Mouse (Mus musculus) lung, embryonic 16.5 days (tissue): ENCODE results near the gene Olfr541. TPM values are rescaled to one million over a fixed set of nuclear protein-coding genes. Genes with fewer than 3 reads are reported as not detected.

Experiments used
- ATAC-seq: fragments of 200-750 bp; cut with Nextera tagmentation; 2 replicates; pipeline ENCODE4 v1.8.0; 2017; ENCODE audit warnings: low read depth, mild to moderate bottlenecking, moderate library complexity
- H3K27ac ChIP-seq: fragments of 300-500 bp; sonication (generic); 2 replicates; pipeline ENCODE4 v1.5.1; 2014; ENCODE audit warnings: mild to moderate bottlenecking, control low read depth, low read length
- H3K27me3 ChIP-seq: fragments of 300-500 bp; sonication (generic); 2 replicates; pipeline ENCODE4 v1.6.1; 2014; ENCODE audit warnings: low read depth, low read length, mixed read lengths; ENCODE audit not compliant: control insufficient read depth, insufficient read depth
- H3K36me3 ChIP-seq: fragments of 300-500 bp; sonication (generic); 2 replicates; pipeline ENCODE4 v1.6.1; 2014; ENCODE audit warnings: low read length; ENCODE audit not compliant: control insufficient read depth, insufficient read depth
- H3K4me1 ChIP-seq: fragments of 300-500 bp; sonication (generic); replicated peaks from 2 replicates; pipeline ENCODE4 v1.6.1; 2014; ENCODE audit warnings: low read length, mixed read lengths; ENCODE audit not compliant: control insufficient read depth, insufficient read depth
- H3K4me2 ChIP-seq: fragments of 300-500 bp; sonication (generic); 2 replicates; pipeline ENCODE4 v1.6.1; 2014; ENCODE audit warnings: low read depth, low read length, control low read depth
- H3K4me3 ChIP-seq: fragments of 300-500 bp; sonication (generic); 2 replicates; pipeline ENCODE4 v1.5.1; 2014; ENCODE audit warnings: mild to moderate bottlenecking, low read length, control low read depth
- H3K9ac ChIP-seq: fragments of 300-500 bp; sonication (generic); 2 replicates; pipeline ENCODE4 v1.6.1; 2014; ENCODE audit warnings: low read length, control low read depth
- H3K9me3 ChIP-seq: fragments of 300-500 bp; sonication (generic); 2 replicates; pipeline ENCODE4 v1.6.1; 2016; ENCODE audit warnings: low read length; ENCODE audit not compliant: control insufficient read depth
- WGBS: fragments of 180-500 bp; shearing (Covaris S2); extraction: QIAGEN DNeasy Blood & Tissue Kit; methylation state at CpG from one replicate; pipeline ENCODE4 v1.1.7; 2014; 5-methylcytosine and 5-hydroxymethylcytosine counted together
- polyA plus RNA-seq: library from polyadenylated mRNA; unstranded; fragments of >200 nt; fragmentation: Nextera tagmentation; extraction: Ambion mirVana; gene quantifications from 2 replicates; pipeline ENCODE4 v1.2.1, GENCODE M21; 2015

Gene Olfr541
- polyA plus RNA-seq, 1 experiment from 2014 or later = not detected

DNA sequence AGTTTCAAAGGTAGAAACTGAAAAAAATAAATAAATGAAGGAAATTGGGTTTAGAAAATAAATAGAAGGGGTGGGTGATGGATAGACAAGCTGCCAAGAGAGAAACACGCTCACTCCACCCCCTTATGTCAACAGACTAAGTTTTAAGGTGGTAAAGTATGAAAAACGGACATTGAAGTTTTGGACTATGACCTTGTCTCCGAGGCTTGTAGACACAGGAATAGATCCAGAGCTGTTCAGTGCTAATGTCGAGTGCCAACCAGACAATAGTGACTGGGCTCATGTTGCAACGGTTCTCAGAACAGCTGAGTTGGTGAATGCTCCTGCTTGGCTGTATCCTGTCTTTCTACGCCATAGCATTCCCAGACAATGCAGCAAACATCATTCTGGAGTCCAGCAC, 24.0 kb downstream of the Olfr541 start:
- Histone ChIP-seq H3K36me3 (no peaks in the 10 kb centered on the region), H3K9ac (no peak overlapping the region), H3K27me3 (no peaks in the 10 kb centered on the region), H3K9me3 (no peaks in the 10 kb centered on the region), H3K4me2 (no peak overlapping the region), H3K4me1 (no peaks in the 10 kb centered on the region), H3K4me3 (no peak overlapping the region), H3K27ac (no peak overlapping the region)
- ATAC-seq = no peak
- 45% methylated on average over 6 of the region's 6 CpGs for WGBS

DNA sequence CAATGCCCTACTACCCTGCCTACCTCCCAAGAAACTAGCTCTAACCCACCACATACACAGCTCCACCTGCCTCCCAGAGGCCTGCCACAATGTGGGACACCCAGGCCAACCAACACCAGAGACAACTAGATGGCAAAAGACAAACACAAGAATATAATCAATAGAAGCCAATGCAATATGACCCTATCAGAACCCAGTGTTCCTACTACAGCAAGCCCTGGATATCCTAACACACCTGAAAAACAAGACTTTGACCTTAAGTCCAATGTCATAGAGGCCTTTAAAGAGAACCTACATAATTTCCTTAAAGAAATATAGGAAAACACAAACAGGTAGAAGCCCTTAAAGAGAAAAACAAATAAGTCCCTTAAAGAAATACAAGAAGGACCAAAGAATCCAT, 28.5 kb downstream of the Olfr541 start:
- Histone ChIP-seq H3K4me1 (no peaks in the 10 kb centered on the region), H3K27me3 (no peaks in the 10 kb centered on the region)
- no peak for ATAC-seq

DNA sequence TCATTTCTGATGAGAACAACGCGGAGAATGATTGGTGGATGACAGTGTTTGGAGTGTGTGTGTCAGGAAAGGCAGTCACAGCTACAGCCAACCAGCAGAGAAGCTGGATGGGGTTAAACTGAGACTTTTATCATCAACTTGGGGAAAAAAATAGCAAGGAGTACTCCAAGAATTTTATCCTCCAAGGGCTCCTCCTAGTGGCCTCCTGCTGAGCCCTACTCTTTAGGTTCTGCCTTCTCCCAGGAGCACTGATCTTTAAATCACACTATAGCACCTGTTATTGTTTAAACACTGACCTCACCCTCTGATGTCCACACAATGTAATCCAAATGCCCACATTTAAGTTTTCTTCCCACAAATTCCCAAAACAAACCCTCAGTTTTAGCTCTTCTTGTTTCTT, 36.1 kb downstream of the Olfr541 start:
- Histone ChIP-seq H3K4me3 (no peak overlapping the region), H3K9ac (no peak overlapping the region), H3K9me3 (no peaks in the 10 kb centered on the region), H3K36me3 (no peaks in the 10 kb centered on the region), H3K27me3 (no peaks in the 10 kb centered on the region), H3K27ac (no peak overlapping the region), H3K4me2 (no peak overlapping the region), H3K4me1 (no peaks in the 10 kb centered on the region)
- ATAC-seq = no peak
- 48% methylated on average over 2 of the region's 2 CpGs for WGBS

More for the DNA sequence above, 28.5 kb downstream of the Olfr541 start:
- Histone ChIP-seq H3K27ac (no peak overlapping the region), H3K4me2 (no peak overlapping the region), H3K9me3 (0 out of 2 replicates have a peak, but pooled peaks cover 2% of the 10 kb centered on the region), H3K9ac (no peak overlapping the region), H3K4me3 (no peak overlapping the region), H3K36me3 (no peaks in the 10 kb centered on the region)

- no peak overlapping the region for H3K4me3 ChIP-seq
- WGBS = 64% methylated on average over 3 of the region's 3 CpGs
- no peaks in the 10 kb centered on the region for H3K4me1 ChIP-seq
- H3K36me3 ChIP-seq = no peaks in the 10 kb centered on the region
- no peaks in the 10 kb centered on the region for H3K27me3 ChIP-seq
- H3K27ac ChIP-seq = no peak overlapping the region
- no peak for ATAC-seq
- H3K9ac ChIP-seq = no peak overlapping the region
- no peaks in the 10 kb centered on the region for H3K9me3 ChIP-seq
- no peak overlapping the region for H3K4me2 ChIP-seq
Measured at GRCm38 (mm10) chr7:140747402-140747801, 50.3 kb downstream of the Olfr541 start.

- Histone ChIP-seq H3K4me2 (no peak overlapping the region), H3K27me3 (no peaks in the 10 kb centered on the region), H3K4me3 (no peak overlapping the region), H3K27ac (no peak overlapping the region), H3K4me1 (no peaks in the 10 kb centered on the region), H3K9me3 (no peaks in the 10 kb centered on the region), H3K9ac (no peak overlapping the region), H3K36me3 (no peaks in the 10 kb centered on the region)
- 66% methylated on average over 6 of the region's 6 CpGs for WGBS
- no peak for ATAC-seq
Measured at GRCm38 (mm10) chr7:140748116-140748826, 51.2 kb downstream of the Olfr541 start.

DNA sequence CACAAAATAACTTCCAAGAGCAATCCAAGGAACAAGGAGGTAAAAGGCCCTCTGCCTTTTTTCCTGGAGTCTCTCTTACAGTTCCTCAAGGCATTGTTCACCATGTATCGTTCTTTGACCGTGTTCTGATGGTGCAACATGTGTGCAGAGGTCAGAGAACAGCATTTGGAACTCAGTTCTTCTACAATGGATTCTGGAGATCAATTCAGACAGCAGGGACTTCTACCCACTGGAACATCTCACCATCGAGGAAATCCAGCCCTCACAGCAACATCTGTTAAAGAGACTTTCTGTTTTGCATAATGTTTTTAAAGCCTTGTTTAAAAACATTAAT, 51.7 kb downstream of the Olfr541 start:
- 71% methylated on average over 3 of the region's 3 CpGs for WGBS
- no peak overlapping the region for H3K9ac ChIP-seq
- no peak for ATAC-seq
- H3K27ac ChIP-seq = no peak overlapping the region
- no peaks in the 10 kb centered on the region for H3K27me3 ChIP-seq
- no peaks in the 10 kb centered on the region for H3K36me3 ChIP-seq
- no peak overlapping the region for H3K4me2 ChIP-seq
- H3K4me3 ChIP-seq = no peak overlapping the region
- no peaks in the 10 kb centered on the region for H3K9me3 ChIP-seq
- no peaks in the 10 kb centered on the region for H3K4me1 ChIP-seq

- no peaks in the 10 kb centered on the region for H3K36me3 ChIP-seq
- H3K4me1 ChIP-seq = no peaks in the 10 kb centered on the region
- H3K27ac ChIP-seq = no peak overlapping the region
- no peak overlapping the region for H3K9ac ChIP-seq
- no peaks in the 10 kb centered on the region for H3K27me3 ChIP-seq
- ATAC-seq = no peak
- H3K4me3 ChIP-seq = no peak overlapping the region
- H3K9me3 ChIP-seq = peaks cover 4% of the 10 kb centered on the region
- no peak overlapping the region for H3K4me2 ChIP-seq
Measured at GRCm38 (mm10) chr7:140754556-140754955, 57.5 kb downstream of the Olfr541 start.

Other genes with a start within 250 kb of the Olfr541 start
- gene Olfr533, start 233.9 kb upstream of the Olfr541 start, polyA plus RNA-seq = not detected in 2 replicates
- gene Olfr535, start 213.1 kb upstream of the Olfr541 start, polyA plus RNA-seq = not detected in 2 replicates
- gene Olfr536, start 189.9 kb upstream of the Olfr541 start, polyA plus RNA-seq = not detected in 2 replicates
- not detected in 2 replicates for gene Olfr538, start 129.4 kb upstream of the Olfr541 start, polyA plus RNA-seq
- not detected in 2 replicates for gene Olfr46, start 96.0 kb upstream of the Olfr541 start, polyA plus RNA-seq
- gene Olfr61, start 68.3 kb upstream of the Olfr541 start, polyA plus RNA-seq = not detected in 2 replicates
- gene Olfr53, start 50.8 kb upstream of the Olfr541 start, polyA plus RNA-seq = not detected in 2 replicates
- gene Olfr539, start 37.3 kb upstream of the Olfr541 start, polyA plus RNA-seq = not detected in 2 replicates
- gene Olfr45, start 15.3 kb upstream of the Olfr541 start, polyA plus RNA-seq = not detected in 2 replicates
- gene Cyp2e1, start 66.5 kb downstream of the Olfr541 start, polyA plus RNA-seq = 0.43 and 0.63 TPM in 2 replicates
- gene Syce1, start 90.6 kb downstream of the Olfr541 start, polyA plus RNA-seq = 0.24 and 0.40 TPM in 2 replicates
- gene Zfp941, start 124.9 kb downstream of the Olfr541 start, polyA plus RNA-seq = 0.38 and 0.74 TPM in 2 replicates
- gene Urah, start 137.8 kb downstream of the Olfr541 start, polyA plus RNA-seq = 5.5 and 9.7 TPM in 2 replicates
- gene Scgb1c1, start 148.3 kb downstream of the Olfr541 start, polyA plus RNA-seq = 0.39 TPM in 1 of 2 replicates, not detected in the other
- gene Odf3, start 150.5 kb downstream of the Olfr541 start, polyA plus RNA-seq = not detected in 2 replicates
- not detected in 2 replicates for gene Gm45785, start 159.1 kb downstream of the Olfr541 start, polyA plus RNA-seq
- 59.0 and 64.3 TPM in 2 replicates for gene Ric8a, start 159.7 kb downstream of the Olfr541 start, polyA plus RNA-seq
- gene Bet1l, start 160.3 kb downstream of the Olfr541 start, polyA plus RNA-seq = 40.3 and 44.2 TPM in 2 replicates
- gene Psmd13, start 184.7 kb downstream of the Olfr541 start, polyA plus RNA-seq = 211 and 213 TPM in 2 replicates
- gene Sirt3, start 185.0 kb downstream of the Olfr541 start, polyA plus RNA-seq = 23.5 and 25.4 TPM in 2 replicates
- gene Cox8b, start 203.2 kb downstream of the Olfr541 start, polyA plus RNA-seq = 10.0 and 14.1 TPM in 2 replicates
- 0.16 and 0.88 TPM in 2 replicates for gene Nlrp6, start 223.6 kb downstream of the Olfr541 start, polyA plus RNA-seq
- gene Pgghg, start 244.1 kb downstream of the Olfr541 start, polyA plus RNA-seq = 20.5 and 23.4 TPM in 2 replicates